Mouse (Mus musculus) neural tube, embryonic 14.5 days (tissue): ENCODE measurements at regions not wholly inside any gene's neighbourhood (a gene's known extent, or its start where the extent isn't known, plus 50 kb on each side); places are given as distances from the start of the nearest gene placed in this dataset.

Experiments
- ATAC-seq: fragments of 200-750 bp; cut with Nextera tagmentation; 2 replicates; pipeline ENCODE4 v1.8.0; 2017; ENCODE audit warnings: low read depth, mild to moderate bottlenecking, moderate TSS enrichment, moderate library complexity
- H3K27ac ChIP-seq: fragments of 300-500 bp; sonication (generic); 2 replicates; pipeline ENCODE4 v1.5.1; 2014; ENCODE audit warnings: low read depth, mild to moderate bottlenecking, control low read depth, low read length, moderate library complexity, mixed read lengths
- H3K27me3 ChIP-seq: fragments of 300-500 bp; sonication (generic); 2 replicates; pipeline ENCODE4 v1.6.1; 2014; ENCODE audit warnings: low read length; ENCODE audit not compliant: control insufficient read depth, insufficient read depth
- H3K36me3 ChIP-seq: fragments of 300-500 bp; sonication (generic); 2 replicates; pipeline ENCODE4 v1.6.1; 2014; ENCODE audit warnings: low read length, mixed read lengths; ENCODE audit not compliant: control insufficient read depth, insufficient read depth
- H3K4me1 ChIP-seq: fragments of 300-500 bp; sonication (generic); 2 replicates; pipeline ENCODE4 v1.6.1; 2014; ENCODE audit warnings: low read length; ENCODE audit not compliant: control insufficient read depth, insufficient read depth
- H3K4me2 ChIP-seq: fragments of 300-500 bp; sonication (generic); 2 replicates; pipeline ENCODE4 v1.6.1; 2014; ENCODE audit warnings: mild to moderate bottlenecking, low read depth, low read length, control low read depth
- H3K4me3 ChIP-seq: fragments of 300-500 bp; sonication (generic); 2 replicates; pipeline ENCODE4 v1.5.1; 2014; ENCODE audit warnings: low read depth, low read length, control low read depth, mixed read lengths
- H3K9ac ChIP-seq: fragments of 300-500 bp; sonication (generic); replicated peaks from 2 replicates; pipeline ENCODE4 v1.6.1; 2014; ENCODE audit warnings: low read depth, mild to moderate bottlenecking, control low read depth, low read length, mixed read lengths
- H3K9me3 ChIP-seq: fragments of 300-500 bp; sonication (generic); 2 replicates; pipeline ENCODE4 v1.6.1; 2016; ENCODE audit warnings: low read length; ENCODE audit not compliant: control insufficient read depth
- WGBS: fragments of 180-500 bp; shearing (Covaris S2); extraction: QIAGEN DNeasy Blood & Tissue Kit; methylation state at CpG from one replicate; pipeline ENCODE4 v1.1.7; 2014; 5-methylcytosine and 5-hydroxymethylcytosine counted together

DNA sequence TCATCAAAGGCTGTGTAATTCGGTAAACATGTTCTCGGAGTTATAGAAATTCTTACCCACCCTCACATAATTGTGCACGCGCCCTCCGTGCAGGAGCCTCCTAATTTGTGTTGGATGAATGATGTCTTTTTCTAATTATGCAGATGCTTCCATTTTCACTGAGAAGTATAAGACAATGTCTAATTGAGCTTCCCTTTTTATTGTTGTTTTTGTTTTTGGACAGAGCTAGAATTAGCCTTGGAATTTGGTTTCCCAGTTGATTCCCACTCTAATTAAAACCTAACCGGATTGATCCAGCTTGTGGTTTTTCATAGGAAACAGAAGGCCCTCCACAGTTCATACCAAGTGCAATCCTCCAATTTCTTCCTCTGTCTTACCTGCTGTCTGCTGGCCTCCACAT lies 616.2 kb upstream of the Nrp1 start:
- no peak overlapping the region for H3K9ac ChIP-seq
- ATAC-seq, result no peak
- H3K4me2 ChIP-seq, result no peak overlapping the region
- H3K27me3 ChIP-seq, result no peaks in the 10 kb centered on the region
- 83% methylated on average over 6 of the region's 6 CpGs for WGBS
- no peaks in the 10 kb centered on the region for H3K36me3 ChIP-seq
- H3K27ac ChIP-seq, result no peak overlapping the region
- H3K4me1 ChIP-seq, result no peaks in the 10 kb centered on the region
- no peak overlapping the region for H3K4me3 ChIP-seq
- no peaks in the 10 kb centered on the region for H3K9me3 ChIP-seq

DNA sequence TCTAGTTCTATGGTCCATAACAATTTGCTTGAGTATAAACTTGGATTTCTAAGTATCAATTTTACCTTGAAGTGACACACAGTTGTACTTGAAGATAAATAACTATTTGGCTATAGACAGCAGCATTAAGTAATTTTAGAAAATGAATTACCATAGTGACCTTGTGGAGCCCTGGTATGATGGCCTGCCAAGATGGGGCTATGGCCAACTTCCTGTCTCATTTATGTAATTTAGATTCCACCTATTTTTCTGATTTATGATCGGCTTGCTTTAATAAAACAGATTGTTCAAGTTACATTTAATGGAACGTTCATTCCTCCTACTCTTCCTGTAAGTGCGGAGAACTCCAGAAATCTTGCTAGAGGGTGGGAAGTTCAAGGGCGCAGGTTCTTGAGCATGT lies 613.2 kb upstream of the Nrp1 start:
- Histone ChIP-seq H3K4me3 (no peak overlapping the region), H3K4me1 (no peaks in the 10 kb centered on the region), H3K9me3 (no peaks in the 10 kb centered on the region), H3K9ac (no peak overlapping the region), H3K4me2 (no peak overlapping the region), H3K27me3 (no peaks in the 10 kb centered on the region), H3K36me3 (no peaks in the 10 kb centered on the region), H3K27ac (no peak overlapping the region)
- WGBS, result 87% methylated on average over 4 of the region's 4 CpGs
- no peak for ATAC-seq

DNA sequence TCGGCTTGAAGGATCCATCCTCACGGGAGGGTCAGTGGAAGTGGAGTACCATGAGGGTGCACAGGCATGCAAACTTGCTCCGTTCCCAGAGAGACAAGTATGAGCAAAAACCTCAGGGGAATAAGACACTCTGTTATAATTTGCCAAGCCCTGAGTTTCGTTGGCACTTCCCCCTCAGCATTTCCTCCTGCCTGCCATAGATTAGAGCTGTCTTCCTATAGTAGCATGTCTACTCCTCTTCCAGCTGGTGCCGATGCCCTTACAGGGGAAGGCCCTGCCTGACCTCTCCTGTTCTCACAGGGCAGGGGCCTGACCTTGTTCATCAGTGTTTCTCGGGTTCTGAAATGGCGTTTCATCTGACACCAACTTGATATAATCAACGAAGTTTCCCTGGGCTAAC lies 611.9 kb upstream of the Nrp1 start:
- Histone ChIP-seq H3K4me3 (no peak overlapping the region), H3K27ac (no peak overlapping the region), H3K4me1 (no peaks in the 10 kb centered on the region), H3K27me3 (no peaks in the 10 kb centered on the region), H3K4me2 (no peak overlapping the region), H3K9ac (no peak overlapping the region), H3K36me3 (no peaks in the 10 kb centered on the region), H3K9me3 (no peaks in the 10 kb centered on the region)
- 86% methylated on average over 8 of the region's 8 CpGs for WGBS
- no peak for ATAC-seq

GRCm38 (mm10) chr8:127752871-127753270 lies 605.5 kb upstream of the Nrp1 start:
- Histone ChIP-seq H3K4me1 (no peaks in the 10 kb centered on the region), H3K27me3 (no peaks in the 10 kb centered on the region), H3K9me3 (no peaks in the 10 kb centered on the region), H3K27ac (no peak overlapping the region), H3K4me2 (no peak overlapping the region), H3K4me3 (no peak overlapping the region), H3K9ac (no peak overlapping the region), H3K36me3 (no peaks in the 10 kb centered on the region)
- ATAC-seq, result no peak
- WGBS, result 84% methylated on average over 5 of the region's 5 CpGs

DNA sequence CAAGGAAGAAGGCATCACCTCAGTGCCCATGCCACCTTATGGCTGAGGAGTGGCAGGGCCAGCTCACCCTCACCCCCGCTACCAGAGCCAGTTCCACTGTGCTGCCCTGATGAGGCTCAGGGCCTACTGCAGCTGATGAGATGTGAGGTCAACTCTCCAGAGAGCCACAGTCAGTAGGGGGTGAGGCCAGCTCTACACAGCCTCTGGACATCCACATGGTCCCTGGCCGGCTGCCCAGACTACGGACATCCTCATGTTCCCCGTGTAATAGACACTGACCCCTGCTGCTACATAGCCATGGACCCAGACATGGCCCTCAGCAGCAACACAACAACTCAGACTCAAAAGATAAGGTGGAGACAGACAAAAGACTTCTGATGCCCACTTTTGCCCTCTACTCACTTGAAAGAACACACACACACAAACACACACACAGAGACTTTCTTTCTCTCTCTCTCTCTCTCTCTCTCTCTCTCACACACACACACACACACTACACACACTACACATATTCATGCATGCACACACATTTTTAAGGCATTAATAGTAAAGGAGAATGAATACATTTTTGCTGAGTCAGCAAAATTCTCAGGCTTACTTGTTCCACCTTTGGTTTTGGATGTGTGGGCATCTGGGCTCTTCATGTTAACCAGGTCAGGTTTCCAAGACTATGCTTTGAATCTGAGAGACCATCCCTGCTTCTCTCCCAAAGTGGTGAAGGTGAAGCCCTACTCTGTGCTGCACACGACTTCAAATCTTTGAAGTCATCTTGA lies 604.4 kb upstream of the Nrp1 start:
- Histone ChIP-seq H3K4me3 (no peak overlapping the region), H3K9me3 (no peaks in the 10 kb centered on the region)
- WGBS, result 88% methylated on average over 5 of the region's 5 CpGs

GRCm38 (mm10) chr8:127757396-127757795 lies 601.0 kb upstream of the Nrp1 start:
- Histone ChIP-seq H3K27ac (no peak overlapping the region), H3K27me3 (no peaks in the 10 kb centered on the region), H3K9me3 (no peaks in the 10 kb centered on the region), H3K36me3 (no peaks in the 10 kb centered on the region), H3K9ac (no peak overlapping the region), H3K4me1 (no peaks in the 10 kb centered on the region), H3K4me2 (no peak overlapping the region), H3K4me3 (no peak overlapping the region)
- WGBS, result 87% methylated on average over 2 of the region's 2 CpGs
- ATAC-seq, result no peak

More for the DNA sequence above, 604.4 kb upstream of the Nrp1 start:
- no peak for ATAC-seq
- H3K27me3 ChIP-seq, result no peaks in the 10 kb centered on the region
- H3K36me3 ChIP-seq, result no peaks in the 10 kb centered on the region
- H3K9ac ChIP-seq, result no peak overlapping the region
- H3K4me2 ChIP-seq, result no peak overlapping the region
- no peak overlapping the region for H3K27ac ChIP-seq
- no peaks in the 10 kb centered on the region for H3K4me1 ChIP-seq

GRCm38 (mm10) chr8:127759906-127760305 lies 598.5 kb upstream of the Nrp1 start:
- Histone ChIP-seq H3K9me3 (no peaks in the 10 kb centered on the region), H3K4me1 (no peaks in the 10 kb centered on the region), H3K4me3 (no peak overlapping the region), H3K9ac (no peak overlapping the region), H3K27me3 (no peaks in the 10 kb centered on the region), H3K36me3 (no peaks in the 10 kb centered on the region), H3K27ac (no peak overlapping the region), H3K4me2 (no peak overlapping the region)
- no peak for ATAC-seq
- WGBS, result 88% methylated on average over 5 of the region's 5 CpGs

DNA sequence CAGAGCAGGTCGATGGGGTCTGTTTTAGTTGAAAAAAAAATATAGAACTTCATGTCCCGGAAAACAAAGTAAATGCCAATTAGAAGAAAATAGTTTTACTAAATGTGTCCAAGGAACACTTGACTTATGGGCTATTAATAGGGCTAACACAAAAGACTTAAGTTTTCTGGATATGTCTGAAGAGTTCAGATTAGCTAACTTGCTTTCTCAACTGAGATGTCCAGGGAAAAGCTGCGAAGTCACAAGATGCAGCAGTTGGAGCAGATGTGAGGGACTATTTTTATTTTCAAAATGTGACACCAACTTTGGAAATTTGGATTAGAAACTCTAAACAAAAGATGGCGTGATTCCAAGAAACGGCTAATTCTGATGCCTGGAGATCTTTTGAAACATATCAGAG lies 593.2 kb upstream of the Nrp1 start:
- H3K4me2 ChIP-seq, result no peak overlapping the region
- H3K9ac ChIP-seq, result no peak overlapping the region
- WGBS, result 87% methylated on average over 5 of the region's 5 CpGs
- ATAC-seq, result no peak
- H3K27ac ChIP-seq, result no peak overlapping the region
- no peaks in the 10 kb centered on the region for H3K9me3 ChIP-seq
- no peak overlapping the region for H3K4me3 ChIP-seq
- no peaks in the 10 kb centered on the region for H3K4me1 ChIP-seq
- no peaks in the 10 kb centered on the region for H3K27me3 ChIP-seq
- no peaks in the 10 kb centered on the region for H3K36me3 ChIP-seq

DNA sequence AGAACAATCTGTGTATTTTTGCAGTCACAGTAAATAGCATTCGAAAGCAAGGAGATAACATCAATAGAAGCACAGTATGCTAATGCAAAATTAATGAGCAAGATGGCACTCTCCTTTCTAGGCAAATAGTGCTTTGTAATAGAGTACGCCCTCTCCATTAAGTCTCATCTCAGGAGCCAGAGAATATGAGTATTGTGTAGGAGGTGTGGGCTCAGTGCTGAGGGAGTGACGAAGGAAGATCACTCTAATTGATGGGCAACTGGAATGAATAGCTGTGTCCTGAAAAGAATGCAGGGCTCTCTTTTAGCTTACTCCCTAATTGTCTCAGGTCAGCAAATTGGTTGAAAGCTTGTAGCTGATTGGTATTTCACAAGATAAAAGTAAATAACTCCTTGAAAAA lies 590.1 kb upstream of the Nrp1 start:
- no peaks in the 10 kb centered on the region for H3K4me1 ChIP-seq
- H3K27ac ChIP-seq, result no peak overlapping the region
- no peak overlapping the region for H3K4me2 ChIP-seq
- no peaks in the 10 kb centered on the region for H3K27me3 ChIP-seq
- no peak overlapping the region for H3K9ac ChIP-seq
- H3K4me3 ChIP-seq, result no peak overlapping the region
- H3K36me3 ChIP-seq, result no peaks in the 10 kb centered on the region
- H3K9me3 ChIP-seq, result no peaks in the 10 kb centered on the region
- ATAC-seq, result no peak
- 28% methylated on average over 3 of the region's 3 CpGs for WGBS
